Mouse (Mus musculus): ENCODE measurements at regions not wholly inside any gene's neighbourhood (a gene's known extent, or its start where the extent isn't known, plus 50 kb on each side); places are given as distances from the start of the nearest gene placed in this dataset.
A peak's percentile ranks its signal among the peaks of the same experiment; 100 is the strongest.

- no peak for DNase-seq (ENCODE audit: low read depth in 1 of 2, low spot score in 2 of 2)
Observed at GRCm38 (mm10) chr6:117237096-117237495, 68.8 kb downstream of the Cxcl12 start.

- no peak for DNase-seq (ENCODE audit: low read depth in 1 of 2, low spot score in 2 of 2)
Observed at GRCm38 (mm10) chr6:117241206-117241605, 72.9 kb downstream of the Cxcl12 start.

GRCm38 (mm10) chr6:117245398-117245797 lies 77.1 kb downstream of the Cxcl12 start:
- DNase-seq (ENCODE audit: low read depth in 1 of 2, low spot score in 2 of 2), result no peak

GRCm38 (mm10) chr6:117245849-117246248 lies 77.5 kb downstream of the Cxcl12 start:
- DNase-seq (ENCODE audit: low read depth in 1 of 2, low spot score in 2 of 2), result no peak

GRCm38 (mm10) chr6:117249230-117249921 lies 81.0 kb downstream of the Cxcl12 start:
- no peak for DNase-seq (ENCODE audit: low read depth in 1 of 2, low spot score in 2 of 2)

GRCm38 (mm10) chr6:117250051-117250450 lies 81.7 kb downstream of the Cxcl12 start:
- no peak for DNase-seq (ENCODE audit: low read depth in 1 of 2, low spot score in 2 of 2)

- no peak for DNase-seq (ENCODE audit: low read depth in 1 of 2, low spot score in 2 of 2)
Observed at GRCm38 (mm10) chr6:117251383-117251925, 83.1 kb downstream of the Cxcl12 start.

GRCm38 (mm10) chr6:117252361-117252760 lies 84.0 kb downstream of the Cxcl12 start:
- DNase-seq (ENCODE audit: low read depth in 1 of 2, low spot score in 2 of 2), result no peak

GRCm38 (mm10) chr6:117253036-117253435 lies 84.7 kb downstream of the Cxcl12 start:
- DNase-seq (ENCODE audit: low read depth in 1 of 2, low spot score in 2 of 2), result no peak

- DNase-seq (ENCODE audit: low read depth in 1 of 2, low spot score in 2 of 2), result no peak
Observed at GRCm38 (mm10) chr6:117253586-117254330, 85.4 kb downstream of the Cxcl12 start.

GRCm38 (mm10) chr6:117254620-117255228 lies 86.4 kb downstream of the Cxcl12 start:
- DNase-seq (ENCODE audit: low read depth in 1 of 2, low spot score in 2 of 2), result no peak

- no peak for DNase-seq (ENCODE audit: low read depth in 1 of 2, low spot score in 2 of 2)
Observed at GRCm38 (mm10) chr6:117255399-117256098, 87.2 kb downstream of the Cxcl12 start.

- DNase-seq (ENCODE audit: low read depth in 1 of 2, low spot score in 2 of 2), result no peak
Observed at GRCm38 (mm10) chr6:117256099-117256471, 87.8 kb downstream of the Cxcl12 start.

GRCm38 (mm10) chr6:117257591-117257990 lies 89.3 kb downstream of the Cxcl12 start:
- DNase-seq (ENCODE audit: low read depth in 1 of 2, low spot score in 2 of 2), result no peak

GRCm38 (mm10) chr6:117267906-117268305 lies 99.6 kb downstream of the Cxcl12 start:
- DNase-seq (ENCODE audit: low read depth in 1 of 2, low spot score in 2 of 2), result no peak

- DNase-seq (ENCODE audit: low read depth in 1 of 2, low spot score in 2 of 2), result no peak
Observed at GRCm38 (mm10) chr6:117268376-117268775, 100.0 kb downstream of the Cxcl12 start.

GRCm38 (mm10) chr6:117270261-117270660 lies 101.9 kb downstream of the Cxcl12 start:
- DNase-seq (ENCODE audit: low read depth in 1 of 2, low spot score in 2 of 2), result no peak

GRCm38 (mm10) chr6:117271562-117272226 lies 103.4 kb downstream of the Cxcl12 start:
- DNase-seq (ENCODE audit: low read depth in 1 of 2, low spot score in 2 of 2), result peak in 1 of 2 experiments; percentile 1

- no peak for DNase-seq (ENCODE audit: low read depth in 1 of 2, low spot score in 2 of 2)
Observed at GRCm38 (mm10) chr6:117272227-117272955, 104.1 kb downstream of the Cxcl12 start.

GRCm38 (mm10) chr6:117275915-117276314 lies 107.6 kb downstream of the Cxcl12 start:
- DNase-seq (ENCODE audit: low read depth in 1 of 2, low spot score in 2 of 2), result no peak

Measured in monocyte, adult 2 months (primary cell).